Mouse (Mus musculus) CH12.LX (cell line): ENCODE data around the gene C1qc. TPM values are rescaled to one million over a fixed set of nuclear protein-coding genes. Genes with fewer than 3 reads are reported as not detected.

Source experiments
- DNase-seq: peaks from one replicate; pipeline ENCODE4 v3.0.0-alpha.2; 2013; ENCODE audit errors: extremely low read depth
- H3K27ac ChIP-seq: 2 replicates; pipeline ENCODE4 v1.5.1; 2012; ENCODE audit warnings: low read depth, mild to moderate bottlenecking, control low read depth, moderate library complexity; ENCODE audit not compliant: insufficient read depth
- H3K27me3 ChIP-seq: replicated peaks from 2 replicates; pipeline ENCODE3; 2012; ENCODE audit warnings: inconsistent platforms
- H3K36me3 ChIP-seq, 2 experiments: replicated peaks in 1 of 2; 2 replicates each; pipeline versions ENCODE3 to v1.6.1; 2012; ENCODE audit warnings: inconsistent platforms in 1 of 2, low read length in 1 of 2, mild to moderate bottlenecking in 1 of 2, mixed read lengths in 1 of 2, moderate library complexity in 1 of 2; ENCODE audit not compliant: control insufficient read depth in 1 of 2, insufficient read depth in 1 of 2
- H3K4me1 ChIP-seq, 2 experiments: 2 replicates each; pipeline ENCODE4 v1.6.1; 2012; ENCODE audit warnings: inconsistent platforms in 1 of 2, moderate library complexity in 1 of 2; ENCODE audit not compliant: insufficient read depth in 2 of 2, control insufficient read depth in 1 of 2
- H3K4me2 ChIP-seq: 2 replicates; pipeline ENCODE4 v1.6.1; 2012; ENCODE audit warnings: low read depth, mild to moderate bottlenecking, control low read depth; ENCODE audit not compliant: poor library complexity, insufficient read depth, severe bottlenecking
- H3K4me3 ChIP-seq, 3 experiments: fragments of 150-350 bp in 1 of 3; sonication (generic) in 1 of 3; replicated peaks in 1 of 3; 2 replicates each; pipeline versions ENCODE3 to v1.5.1; 2011 to 2012; ENCODE audit warnings: low read depth in 2 of 3, low read length in 2 of 3, mild to moderate bottlenecking in 2 of 3, moderate library complexity in 2 of 3, control low read depth in 1 of 3, improper control_type of control experiment in 1 of 3, inconsistent platforms in 1 of 3, mixed read lengths in 1 of 3; ENCODE audit not compliant: poor library complexity in 1 of 3
- H3K79me2 ChIP-seq: replicated peaks from 2 replicates; pipeline ENCODE4 v1.6.1; 2012; ENCODE audit warnings: mild to moderate bottlenecking, moderate library complexity; ENCODE audit not compliant: control insufficient read depth, poor library complexity, insufficient read depth, severe bottlenecking; ENCODE audit errors: extremely low read depth
- H3K9ac ChIP-seq: 2 replicates; pipeline ENCODE4 v1.6.1; 2012; ENCODE audit warnings: low read depth, mild to moderate bottlenecking, control low read depth, moderate library complexity; ENCODE audit not compliant: insufficient read depth
- H3K9me3 ChIP-seq: replicated peaks from 2 replicates; pipeline ENCODE3; 2012; ENCODE audit warnings: low read length, inconsistent platforms, mixed read lengths
- BHLHE40 ChIP-seq: IDR thresholded peaks from 2 replicates; pipeline ENCODE4 v1.6.1; 2011; ENCODE audit warnings: mild to moderate bottlenecking, low read depth, low read length, improper control_type of control experiment
- ETS1 ChIP-seq: conservative IDR thresholded peaks from 2 replicates; pipeline ENCODE4 v1.6.1; 2012; ENCODE audit warnings: low read depth, mild to moderate bottlenecking, inconsistent platforms, low read length, improper control_type of control experiment, moderate library complexity
- GABPA ChIP-seq: IDR thresholded peaks from 2 replicates; pipeline ENCODE4 v1.6.1; 2012; ENCODE audit warnings: low read depth, low read length, improper control_type of control experiment, inconsistent platforms; ENCODE audit not compliant: insufficient replicate concordance
- JUND ChIP-seq: conservative IDR thresholded peaks from 2 replicates; pipeline ENCODE4 v1.6.1; 2011; ENCODE audit warnings: low read depth, low read length, improper control_type of control experiment
- MAFK ChIP-seq: IDR thresholded peaks from 2 replicates; pipeline ENCODE4 v1.6.1; 2011; ENCODE audit warnings: low read length, improper control_type of control experiment; ENCODE audit not compliant: insufficient replicate concordance
- MAZ ChIP-seq: IDR thresholded peaks from 2 replicates; pipeline ENCODE4 v1.6.1; 2012; ENCODE audit warnings: low read depth, mild to moderate bottlenecking, inconsistent platforms, low read length, improper control_type of control experiment, moderate library complexity
- MEF2A ChIP-seq: IDR thresholded peaks from 2 replicates; pipeline ENCODE4 v1.6.1; 2014; ENCODE audit warnings: low read depth, mild to moderate bottlenecking, inconsistent platforms, low read length, improper control_type of control experiment, borderline replicate concordance
- NRF1 ChIP-seq: IDR thresholded peaks from 2 replicates; pipeline ENCODE4 v1.6.1; 2014; ENCODE audit warnings: low read depth, mild to moderate bottlenecking, inconsistent platforms, low read length, improper control_type of control experiment, moderate library complexity
- POLR2A ChIP-seq: IDR thresholded peaks from 2 replicates; pipeline ENCODE4 v1.6.1; 2011; ENCODE audit warnings: low read depth, mild to moderate bottlenecking, improper control_type of control experiment, low read length
- RAD21 ChIP-seq: IDR thresholded peaks from 2 replicates; pipeline ENCODE4 v1.6.1; 2011; ENCODE audit warnings: low read depth, mild to moderate bottlenecking, low read length, improper control_type of control experiment, moderate library complexity
- RCOR1 ChIP-seq: conservative IDR thresholded peaks from 2 replicates; pipeline ENCODE4 v1.6.1; 2012; ENCODE audit warnings: low read depth, mild to moderate bottlenecking, inconsistent platforms, low read length, improper control_type of control experiment
- SIN3A ChIP-seq: IDR thresholded peaks from 2 replicates; pipeline ENCODE4 v1.6.1; 2012; ENCODE audit warnings: low read length, improper control_type of control experiment, inconsistent platforms
- SMC3 ChIP-seq: IDR thresholded peaks from 2 replicates; pipeline ENCODE4 v1.6.1; 2011; ENCODE audit warnings: low read depth, low read length, improper control_type of control experiment
- TBP ChIP-seq: conservative IDR thresholded peaks from 2 replicates; pipeline ENCODE4 v1.6.1; 2011; ENCODE audit warnings: low read depth, low read length, improper control_type of control experiment
- TCF12 ChIP-seq: IDR thresholded peaks from 2 replicates; pipeline ENCODE4 v1.6.1; 2014; ENCODE audit warnings: low read depth, mild to moderate bottlenecking, inconsistent platforms, low read length, improper control_type of control experiment
- UBTF ChIP-seq: IDR thresholded peaks from 2 replicates; pipeline ENCODE4 v1.6.1; 2012; ENCODE audit warnings: low read depth, mild to moderate bottlenecking, inconsistent platforms, low read length, improper control_type of control experiment, moderate library complexity
- USF2 ChIP-seq: conservative IDR thresholded peaks from 2 replicates; pipeline ENCODE4 v1.6.1; 2011; ENCODE audit warnings: low read depth, low read length, improper control_type of control experiment
- ZKSCAN1 ChIP-seq: IDR thresholded peaks from 2 replicates; pipeline ENCODE4 v1.6.1; 2012; ENCODE audit warnings: low read depth, inconsistent platforms, low read length, improper control_type of control experiment, borderline replicate concordance
- ZMIZ1 ChIP-seq: IDR thresholded peaks from 2 replicates; pipeline ENCODE4 v1.6.1; 2012; ENCODE audit warnings: low read depth, mild to moderate bottlenecking, inconsistent platforms, low read length, improper control_type of control experiment
- ZNF384 ChIP-seq: IDR thresholded peaks from 2 replicates; pipeline ENCODE4 v1.6.1; 2012; ENCODE audit warnings: low read depth, low read length, improper control_type of control experiment, inconsistent platforms
- dilution Hi-C: fragments of 300-500 bp; cut with MboI; formaldehyde crosslinking; loops from 2 replicates; pipeline ENCODE4 v1.14.3; 2020; ENCODE audit warnings: low sequenced_read_pairs; ENCODE audit not compliant: extremely low pct_unique_long_range_greater_than_20kb, extremely low pct_ligation_motif_present
- in situ Hi-C: fragments of 300-500 bp; cut with MboI; formaldehyde crosslinking; loops from 3 replicates; pipeline ENCODE4 v1.14.3; 2019; ENCODE audit warnings: low sequenced_read_pairs, low pct_ligation_motif_present, low pct_unique_long_range_greater_than_20kb, mixed read lengths
- polyA plus RNA-seq: library from polyadenylated mRNA; unstranded; fragments of >175 nt; gene quantifications from 2 replicates; pipeline ENCODE4 v1.2.1, GENCODE M21; 2012; ENCODE audit warnings: low read depth; ENCODE audit not compliant: insufficient read length
- total RNA-seq, 2 experiments: library from RNA; depleted of rRNA; stranded (reverse); fragments of 300-350 nt in 1 of 2; fragments of >200 nt in 1 of 2; gene quantifications; 2 replicates each; pipeline ENCODE4 v1.2.3; 2012 to 2014

C1qc gene
- total and polyA plus RNA-seq, 3 experiments: not detected

- TF ChIP-seq SMC3: no peak
- TF ChIP-seq TBP: no peak
- no peak for TF ChIP-seq SIN3A
- TF ChIP-seq RAD21: no peak
- no peak for TF ChIP-seq UBTF
- no peak for TF ChIP-seq ETS1
- TF ChIP-seq RCOR1: no peak
- no peak for TF ChIP-seq NRF1
- Histone ChIP-seq H3K4me3 (no peak overlapping the region), H3K9ac (no peak overlapping the region), H3K79me2 (no peaks in the 10 kb centered on the region), H3K27me3 (peaks cover 71% of the 10 kb centered on the region), H3K9me3 (no peaks in the 10 kb centered on the region), H3K4me1 (peaks cover 8 to 12% of the 10 kb centered on the region in 2 experiments; a peak in 3 of 4 replicates), H3K27ac (no peak overlapping the region), H3K36me3 (no peaks in the 10 kb centered on the region), H3K4me2 (no peak overlapping the region)
- dilution Hi-C loops (no loop called here), in situ Hi-C loops (no loop called here)
- no peak for DNase-seq
These were observed 44.3 kb downstream of the C1qc start for GRCm38 (mm10) chr4:136848565-136848964.

DNA sequence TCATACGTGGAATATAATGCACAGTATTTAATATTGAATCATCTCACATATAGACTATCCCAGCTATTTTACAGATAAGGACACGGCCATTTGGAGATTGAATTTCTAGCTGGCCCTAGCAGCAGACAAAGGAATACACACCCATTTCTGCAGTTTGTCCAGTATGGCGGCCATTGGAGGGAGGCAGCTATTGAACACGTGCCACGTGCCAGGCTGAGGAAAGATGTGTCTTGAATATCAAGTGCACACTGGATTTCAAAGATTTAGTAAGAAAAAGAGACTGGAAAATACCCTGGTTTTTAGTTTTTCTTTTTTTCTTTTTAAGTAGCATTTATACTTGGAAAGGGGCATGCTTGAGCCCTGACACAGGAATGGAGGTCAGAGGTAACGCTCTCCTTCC is 45.7 kb downstream of the C1qc start:
- H3K4me2 ChIP-seq: no peak overlapping the region
- in situ Hi-C loops (no loop called here), dilution Hi-C loops (no loop called here)
- H3K9me3 ChIP-seq: no peaks in the 10 kb centered on the region
- H3K9ac ChIP-seq: no peak overlapping the region
- H3K27ac ChIP-seq: no peak overlapping the region
- H3K79me2 ChIP-seq: no peaks in the 10 kb centered on the region
- no peak overlapping the region for H3K4me3 ChIP-seq
- peaks cover 71% of the 10 kb centered on the region for H3K27me3 ChIP-seq
- peaks cover 8 to 12% of the 10 kb centered on the region in 2 experiments; a peak in 3 of 4 replicates for H3K4me1 ChIP-seq
- DNase-seq: no peak
- no peaks in the 10 kb centered on the region for H3K36me3 ChIP-seq
- TF ChIP-seq MAFK: no peak
- TF ChIP-seq BHLHE40: peak; percentile 58

- Histone ChIP-seq H3K27me3 (peaks cover 74% of the 10 kb centered on the region), H3K36me3 (no peaks in the 10 kb centered on the region), H3K27ac (no peak overlapping the region), H3K4me2 (no peak overlapping the region), H3K9me3 (no peaks in the 10 kb centered on the region), H3K4me3 (no peak overlapping the region), H3K4me1 (peaks cover 1 to 2% of the 10 kb centered on the region in 2 experiments; a peak in 2 of 4 replicates), H3K79me2 (no peaks in the 10 kb centered on the region), H3K9ac (no peak overlapping the region)
- no peak for TF ChIP-seq SIN3A
- TF ChIP-seq MAZ: no peak
- TF ChIP-seq TBP: no peak
- no peak for TF ChIP-seq MAFK
- TF ChIP-seq JUND: no peak
- no peak for TF ChIP-seq SMC3
- no peak for TF ChIP-seq GABPA
- no peak for TF ChIP-seq TCF12
- TF ChIP-seq ZNF384: no peak
- TF ChIP-seq MEF2A: no peak
- TF ChIP-seq USF2: no peak
- TF ChIP-seq ZMIZ1: no peak
- TF ChIP-seq POLR2A: no peak
- no peak for TF ChIP-seq ZKSCAN1
- in situ Hi-C loops (loop anchor here (5.0 kb wide), 2 partner anchors 34 to 166 kb away; no protein-coding TSS in a partner anchor), dilution Hi-C loops (no loop called here)
- DNase-seq: no peak
These were observed 50.1 kb downstream of the C1qc start for GRCm38 (mm10) chr4:136842802-136843201.
